Mouse (Mus musculus) lung, embryonic 14.5 days (tissue): ENCODE results near the gene Iqschfp. TPM values are rescaled to one million over a fixed set of nuclear protein-coding genes. Genes with fewer than 3 reads are reported as not detected.
A peak's percentile ranks its signal among the peaks of the same experiment; 100 is the strongest.

Experiments used
- ATAC-seq: fragments of 200-750 bp; cut with Nextera tagmentation; 2 replicates; pipeline ENCODE4 v1.8.0; 2017; ENCODE audit warnings: mild to moderate bottlenecking, moderate TSS enrichment, moderate library complexity; ENCODE audit not compliant: insufficient read depth
- DNase-seq: peaks from one replicate; pipeline ENCODE4 v3.0.0-alpha.2; 2015
- H3K27ac ChIP-seq: fragments of 300-500 bp; sonication (generic); 2 replicates; pipeline ENCODE4 v1.5.1; 2014; ENCODE audit warnings: low read depth, mild to moderate bottlenecking, moderate library complexity
- H3K27me3 ChIP-seq: fragments of 300-500 bp; sonication (generic); 2 replicates; pipeline ENCODE4 v1.6.1; 2014; ENCODE audit warnings: low read length, control low read depth; ENCODE audit not compliant: insufficient read depth
- H3K36me3 ChIP-seq: fragments of 300-500 bp; sonication (generic); 2 replicates; pipeline ENCODE4 v1.6.1; 2014; ENCODE audit warnings: control low read depth; ENCODE audit not compliant: insufficient read depth
- H3K4me1 ChIP-seq: fragments of 300-500 bp; sonication (generic); 2 replicates; pipeline ENCODE4 v1.6.1; 2014; ENCODE audit warnings: antibody characterized with exemption, control low read depth; ENCODE audit not compliant: insufficient read depth
- H3K4me2 ChIP-seq: fragments of 300-500 bp; sonication (generic); 2 replicates; pipeline ENCODE4 v1.6.1; 2014; ENCODE audit warnings: mild to moderate bottlenecking
- H3K4me3 ChIP-seq: fragments of 300-500 bp; sonication (generic); 2 replicates; pipeline ENCODE4 v1.5.1; 2014; ENCODE audit warnings: low read depth, low read length
- H3K9ac ChIP-seq: fragments of 300-500 bp; sonication (generic); 2 replicates; pipeline ENCODE4 v1.6.1; 2014
- H3K9me3 ChIP-seq: fragments of 300-500 bp; sonication (generic); 2 replicates; pipeline ENCODE4 v1.6.1; 2016; ENCODE audit warnings: low read depth, low read length, control low read depth
- CTCF ChIP-seq: IDR thresholded peaks from 2 replicates; pipeline ENCODE4 v1.5.1; 2016; ENCODE audit warnings: antibody characterized with exemption, low read depth
- WGBS: fragments of 180-500 bp; shearing (Covaris S2); extraction: QIAGEN DNeasy Blood & Tissue Kit; methylation state at CpG from one replicate; pipeline ENCODE4 v1.1.7; 2014; 5-methylcytosine and 5-hydroxymethylcytosine counted together
- polyA plus RNA-seq: library from polyadenylated mRNA; unstranded; fragments of >200 nt; fragmentation: Nextera tagmentation; extraction: Ambion mirVana; gene quantifications from 2 replicates; pipeline ENCODE4 v1.2.1, GENCODE M21; 2014

The Iqschfp gene
- polyA plus RNA-seq, 1 experiment from 2014 or later = not detected

GRCm38 (mm10) chr3:68574097-68574496 lies 682.1 kb downstream of the Iqschfp start:
- ATAC-seq (no peak), DNase-seq (no peak)
- no peaks in the 10 kb centered on the region for H3K9me3 ChIP-seq
- H3K27ac ChIP-seq = peak overlapping the region; percentile 48
- H3K4me3 ChIP-seq = no peak overlapping the region
- H3K4me2 ChIP-seq = peak overlapping the region; percentile 40; the same call in 1 of the 2 replicates
- 41% methylated on average over 8 of the region's 8 CpGs for WGBS
- H3K9ac ChIP-seq = no peak overlapping the region
- peaks cover 28% of the 10 kb centered on the region for H3K4me1 ChIP-seq
- no peaks in the 10 kb centered on the region for H3K36me3 ChIP-seq
- TF ChIP-seq CTCF = no peak
- no peaks in the 10 kb centered on the region for H3K27me3 ChIP-seq

DNA sequence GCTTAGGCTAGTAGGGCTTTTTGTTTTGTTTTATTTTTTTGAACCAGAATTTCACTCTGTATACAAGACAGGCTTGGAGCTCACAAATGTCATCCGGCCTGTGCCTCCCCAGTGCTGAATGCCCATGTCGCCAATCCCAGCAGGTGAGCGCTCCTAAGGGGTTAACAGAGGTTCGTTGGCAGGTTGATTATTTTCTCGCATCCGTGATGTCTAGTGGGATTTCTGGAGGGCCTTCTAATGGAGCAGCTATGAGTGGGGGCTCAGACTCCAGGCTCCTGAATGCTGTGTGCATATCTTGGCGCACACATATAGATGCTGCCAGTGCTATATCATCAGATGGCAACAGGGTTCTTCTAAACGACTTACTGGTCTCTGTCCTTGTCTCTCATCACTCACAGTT lies 682.5 kb downstream of the Iqschfp start:
- no peak overlapping the region for H3K27ac ChIP-seq
- H3K4me3 ChIP-seq = no peak overlapping the region
- peak overlapping the region; percentile 7; the same call in 1 of the 2 replicates for H3K4me2 ChIP-seq
- peaks cover 28% of the 10 kb centered on the region for H3K4me1 ChIP-seq
- H3K36me3 ChIP-seq = no peaks in the 10 kb centered on the region
- DNase-seq = no peak
- no peak for TF ChIP-seq CTCF
- 64% methylated on average over 8 of the region's 8 CpGs for WGBS
- no peak overlapping the region for H3K9ac ChIP-seq
- H3K9me3 ChIP-seq = no peaks in the 10 kb centered on the region
- ATAC-seq = no peak
- no peaks in the 10 kb centered on the region for H3K27me3 ChIP-seq

DNA sequence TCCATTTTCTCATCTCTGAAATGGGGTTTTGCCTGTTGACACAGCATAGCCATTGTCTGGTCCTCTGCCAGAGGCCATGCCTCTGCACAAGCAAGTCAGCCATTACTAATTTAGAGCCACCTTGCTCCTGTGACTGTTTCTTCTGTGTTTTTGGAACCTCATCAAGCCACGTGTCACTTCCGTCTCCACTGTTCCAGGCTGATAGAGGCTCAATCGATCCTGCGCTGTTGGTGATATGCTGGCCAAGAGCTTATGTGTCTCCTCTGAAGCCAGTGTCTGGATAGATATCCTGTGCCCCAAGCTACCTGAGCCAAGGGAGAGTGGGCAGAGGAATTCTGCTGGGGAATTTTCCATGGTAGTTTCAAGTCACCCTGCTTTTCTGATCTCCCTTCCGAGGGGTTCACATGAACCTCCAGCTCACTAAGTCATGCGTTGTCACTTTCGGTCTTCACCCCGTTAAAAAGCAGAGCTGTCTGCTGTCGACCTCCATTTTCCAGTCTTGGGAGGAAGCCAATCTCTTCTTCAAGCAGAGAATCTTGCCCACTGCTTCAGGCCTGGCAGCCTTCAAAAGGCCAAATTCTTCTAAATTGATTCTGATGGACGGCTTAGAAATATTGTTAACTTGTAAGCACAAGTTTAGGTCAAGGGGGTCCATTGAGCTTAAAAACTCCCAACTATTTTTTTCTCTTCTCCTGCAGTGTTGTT lies 683.8 kb downstream of the Iqschfp start:
- peaks cover 28% of the 10 kb centered on the region for H3K4me1 ChIP-seq
- H3K4me2 ChIP-seq = 0 out of 2 replicates have a peak overlapping the region, but pooled peaks have one; percentile 33
- no peak for TF ChIP-seq CTCF
- H3K27me3 ChIP-seq = no peaks in the 10 kb centered on the region
- no peak overlapping the region for H3K9ac ChIP-seq
- H3K9me3 ChIP-seq = no peaks in the 10 kb centered on the region
- WGBS = 47% methylated on average over 10 of the region's 10 CpGs
- DNase-seq = peak; percentile 51
- no peak; the same call in 1 of the 2 replicates for ATAC-seq
- H3K27ac ChIP-seq = 0 out of 2 replicates have a peak overlapping the region, but pooled peaks have one; percentile 13
- no peak overlapping the region for H3K4me3 ChIP-seq
- no peaks in the 10 kb centered on the region for H3K36me3 ChIP-seq

DNA sequence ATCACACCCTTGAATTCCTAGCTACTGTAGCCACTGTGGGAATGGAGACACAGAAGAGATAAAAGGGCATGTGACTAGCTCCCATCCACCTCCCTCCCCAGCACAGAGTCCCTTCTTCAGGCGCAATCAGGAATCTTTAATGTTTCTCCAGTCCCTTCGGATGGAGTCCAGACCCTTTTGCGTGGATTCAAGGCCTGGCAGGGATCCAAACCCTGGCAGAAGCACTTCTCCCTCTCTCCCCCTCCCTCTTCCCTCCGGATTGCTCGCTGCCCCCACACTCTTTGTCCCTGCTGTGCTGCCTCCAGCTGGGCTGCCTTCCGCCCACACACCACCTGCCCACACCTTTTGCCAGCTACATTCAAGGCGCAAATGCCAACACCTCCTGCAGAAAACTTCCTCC lies 684.4 kb downstream of the Iqschfp start:
- peak; percentile 84 for DNase-seq
- 14% methylated on average over 7 of the region's 7 CpGs for WGBS
- peaks cover 28% of the 10 kb centered on the region for H3K4me1 ChIP-seq
- no peak overlapping the region for H3K4me3 ChIP-seq
- H3K27ac ChIP-seq = 0 out of 2 replicates have a peak overlapping the region, but pooled peaks have one; percentile 13
- TF ChIP-seq CTCF = no peak
- no peak overlapping the region for H3K9ac ChIP-seq
- H3K4me2 ChIP-seq = peak overlapping the region; percentile 33; the same call in 1 of the 2 replicates
- ATAC-seq = peak; percentile 48; the same call in 1 of the 2 replicates
- no peaks in the 10 kb centered on the region for H3K9me3 ChIP-seq
- no peaks in the 10 kb centered on the region for H3K27me3 ChIP-seq
- H3K36me3 ChIP-seq = no peaks in the 10 kb centered on the region

DNA sequence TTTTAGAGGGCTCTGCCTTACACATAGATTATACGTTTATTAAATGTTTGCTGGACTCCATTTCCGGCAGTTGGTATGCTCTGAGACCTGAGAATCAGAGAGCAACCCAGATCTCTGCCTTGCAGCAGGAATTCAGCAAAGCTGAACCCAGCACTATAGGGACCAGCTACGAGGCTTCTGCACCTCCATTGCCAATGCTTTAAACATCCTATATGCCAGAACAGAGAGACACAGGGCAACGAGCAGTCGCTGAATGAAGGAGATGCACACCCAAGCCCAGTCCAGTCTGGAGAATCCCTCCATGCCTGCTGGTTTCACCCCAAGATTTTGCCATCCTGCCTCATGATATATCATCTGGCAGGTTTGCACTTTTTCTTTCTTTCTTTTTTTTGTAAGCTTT lies 684.9 kb downstream of the Iqschfp start:
- Histone ChIP-seq H3K27me3 (no peaks in the 10 kb centered on the region), H3K4me2 (peak overlapping the region; percentile 33; the same call in 1 of the 2 replicates), H3K4me3 (no peak overlapping the region), H3K9me3 (no peaks in the 10 kb centered on the region), H3K4me1 (peaks cover 28% of the 10 kb centered on the region), H3K9ac (no peak overlapping the region), H3K27ac (0 out of 2 replicates have a peak overlapping the region, but pooled peaks have one; percentile 13), H3K36me3 (no peaks in the 10 kb centered on the region)
- ATAC-seq (no peak), DNase-seq (no peak)
- TF ChIP-seq CTCF = no peak
- WGBS = 43% methylated on average over 5 of the region's 5 CpGs

- no peak overlapping the region for H3K4me3 ChIP-seq
- no peaks in the 10 kb centered on the region for H3K36me3 ChIP-seq
- ATAC-seq (no peak), DNase-seq (no peak)
- H3K9ac ChIP-seq = no peak overlapping the region
- TF ChIP-seq CTCF = no peak
- peaks cover 36% of the 10 kb centered on the region for H3K4me1 ChIP-seq
- 69% methylated on average over 13 of the region's 13 CpGs for WGBS
- H3K27ac ChIP-seq = no peak overlapping the region
- no peak overlapping the region for H3K4me2 ChIP-seq
- H3K27me3 ChIP-seq = no peaks in the 10 kb centered on the region
- no peaks in the 10 kb centered on the region for H3K9me3 ChIP-seq
These were observed 689.6 kb downstream of the Iqschfp start for GRCm38 (mm10) chr3:68581591-68581990.

DNA sequence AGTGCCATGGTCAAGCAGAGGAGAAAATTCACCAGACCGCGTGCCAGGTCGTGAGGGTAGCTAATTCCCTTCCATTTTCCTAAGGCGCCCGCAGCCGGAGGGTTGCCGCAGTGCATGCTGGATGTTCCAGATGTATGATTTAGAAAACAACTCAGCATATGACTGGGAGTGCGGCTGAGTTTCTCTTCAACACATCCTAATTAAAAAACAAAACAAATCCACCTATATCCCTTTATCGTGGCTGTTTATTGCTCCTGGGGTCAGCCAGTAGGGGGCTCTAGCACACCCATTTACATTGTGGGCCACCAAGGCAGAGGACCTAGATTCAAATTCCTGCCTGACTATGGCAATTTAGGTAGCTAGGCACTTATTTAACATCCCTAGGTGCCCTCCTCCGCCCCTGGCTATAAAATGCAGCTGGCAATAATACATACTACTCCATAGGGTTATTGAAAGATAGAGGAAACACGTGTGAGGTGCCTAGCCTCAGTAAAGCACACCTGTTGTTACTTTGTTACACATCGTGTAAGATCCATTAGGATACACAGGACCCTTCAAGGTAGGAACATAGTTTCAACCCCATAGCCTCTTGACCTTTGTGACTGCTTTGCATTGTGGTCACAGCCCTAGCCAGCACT lies 690.2 kb downstream of the Iqschfp start:
- Histone ChIP-seq H3K4me2 (no peak overlapping the region), H3K27ac (peak overlapping the region; percentile 82), H3K4me1 (peaks cover 34% of the 10 kb centered on the region), H3K36me3 (no peaks in the 10 kb centered on the region), H3K9ac (no peak overlapping the region), H3K4me3 (no peak overlapping the region), H3K27me3 (no peaks in the 10 kb centered on the region), H3K9me3 (no peaks in the 10 kb centered on the region)
- DNase-seq = peak; percentile 44
- 0 out of 2 replicates have a peak, but pooled peaks have one; percentile 3 for ATAC-seq
- 69% methylated on average over 12 of the region's 12 CpGs for WGBS
- peak; percentile 54 for TF ChIP-seq CTCF
